Mouse (Mus musculus) olfactory bulb, adult 2 months (tissue): Measurements from ENCODE around the gene Tex14.

Source experiments
- CTCF ChIP-seq: fragments of 200-500 bp; IDR thresholded peaks from 2 replicates; pipeline ENCODE4 v1.5.1; 2012; ENCODE audit warnings: low read depth, mild to moderate bottlenecking, low read length, moderate library complexity; ENCODE audit not compliant: insufficient read depth
- POLR2A ChIP-seq: fragments of 200-500 bp; IDR thresholded peaks from 2 replicates; pipeline ENCODE4 v1.6.1; 2012; ENCODE audit warnings: mild to moderate bottlenecking, low read depth, low read length, moderate library complexity; ENCODE audit not compliant: insufficient read depth

DNA sequence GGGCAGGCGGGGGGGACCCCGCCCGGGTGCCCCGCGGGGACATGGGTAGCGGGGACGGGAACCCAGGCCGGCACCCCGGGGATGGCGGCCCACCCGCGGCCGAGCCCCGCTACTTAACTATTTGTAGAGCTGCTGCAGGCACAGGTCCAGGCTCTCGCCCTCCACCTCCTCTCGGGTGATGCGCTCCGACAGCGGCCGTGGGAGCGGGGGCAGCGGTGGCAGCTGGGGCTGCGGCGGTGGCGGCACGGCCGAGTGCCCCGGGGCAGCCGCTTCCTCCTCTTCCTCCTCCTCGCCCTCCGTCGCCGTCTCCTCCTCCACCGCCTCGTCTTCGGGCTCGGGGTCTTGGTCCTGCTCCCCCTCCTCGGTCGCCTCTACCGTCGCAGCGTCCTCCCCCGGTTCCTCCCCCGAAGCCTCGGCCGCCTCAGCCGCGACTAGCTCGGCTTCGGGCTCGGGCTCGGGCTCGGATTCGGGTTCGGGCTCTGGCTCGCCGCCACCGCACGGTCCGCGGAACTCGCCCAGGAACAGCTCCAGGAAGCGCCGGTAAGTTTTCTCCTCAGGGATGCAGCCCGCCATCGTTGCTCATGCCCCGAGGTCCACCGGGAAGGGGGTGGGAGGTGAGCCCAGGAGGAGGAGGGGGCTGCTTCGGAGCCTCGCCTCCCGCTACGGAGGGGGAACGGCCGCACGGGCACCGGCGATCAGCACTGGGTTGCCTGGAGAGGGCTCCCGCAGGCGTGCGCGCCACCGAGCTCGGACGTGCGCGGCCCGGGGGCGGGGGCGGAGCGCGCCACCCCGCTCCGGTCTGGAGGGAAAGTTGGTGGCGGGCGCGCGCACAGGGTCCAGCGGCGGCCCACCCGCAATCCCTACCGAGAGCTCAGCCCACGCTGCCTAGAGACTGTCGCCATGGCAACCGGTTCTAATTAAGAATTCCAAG is 46.3 kb upstream of the Tex14 start, which contains the start of gene Ppm1e:
- TF ChIP-seq CTCF (0 out of 2 replicates have a peak, but pooled peaks have one; percentile 29), POLR2A (peak; percentile 85)
